Mouse (Mus musculus) layer of hippocampus, postnatal 10 days (tissue): ENCODE measurements at regions not wholly inside any gene's neighbourhood (a gene's known extent, or its start where the extent isn't known, plus 50 kb on each side); places are given as distances from the start of the nearest gene placed in this dataset.

ENCODE experiments used
- DNase-seq, 2 experiments: peaks; one replicate each; pipeline ENCODE4 v3.0.0; 2021; ENCODE audit warnings: low spot score in 2 of 2

DNA sequence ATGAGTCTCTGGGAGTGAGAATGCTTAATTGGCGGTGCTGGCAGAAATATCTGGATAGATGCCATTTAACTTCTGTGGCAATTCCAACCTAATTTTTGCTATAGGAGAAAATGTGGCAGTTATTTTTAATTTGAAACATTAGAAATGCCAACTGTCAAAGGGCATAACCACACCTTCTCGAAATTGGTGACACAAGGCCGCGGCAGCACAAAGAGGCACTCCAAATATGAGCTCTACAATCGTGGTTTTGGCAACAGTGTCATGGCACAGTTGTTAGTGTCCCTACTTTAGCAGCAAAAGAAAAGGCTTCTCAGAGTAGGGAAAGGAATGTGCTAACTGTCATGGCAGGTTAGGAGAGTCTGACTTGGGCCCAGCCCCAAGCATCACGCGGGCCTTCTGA, 157.0 kb upstream of the Runx1 start:
- no peak for DNase-seq

DNA sequence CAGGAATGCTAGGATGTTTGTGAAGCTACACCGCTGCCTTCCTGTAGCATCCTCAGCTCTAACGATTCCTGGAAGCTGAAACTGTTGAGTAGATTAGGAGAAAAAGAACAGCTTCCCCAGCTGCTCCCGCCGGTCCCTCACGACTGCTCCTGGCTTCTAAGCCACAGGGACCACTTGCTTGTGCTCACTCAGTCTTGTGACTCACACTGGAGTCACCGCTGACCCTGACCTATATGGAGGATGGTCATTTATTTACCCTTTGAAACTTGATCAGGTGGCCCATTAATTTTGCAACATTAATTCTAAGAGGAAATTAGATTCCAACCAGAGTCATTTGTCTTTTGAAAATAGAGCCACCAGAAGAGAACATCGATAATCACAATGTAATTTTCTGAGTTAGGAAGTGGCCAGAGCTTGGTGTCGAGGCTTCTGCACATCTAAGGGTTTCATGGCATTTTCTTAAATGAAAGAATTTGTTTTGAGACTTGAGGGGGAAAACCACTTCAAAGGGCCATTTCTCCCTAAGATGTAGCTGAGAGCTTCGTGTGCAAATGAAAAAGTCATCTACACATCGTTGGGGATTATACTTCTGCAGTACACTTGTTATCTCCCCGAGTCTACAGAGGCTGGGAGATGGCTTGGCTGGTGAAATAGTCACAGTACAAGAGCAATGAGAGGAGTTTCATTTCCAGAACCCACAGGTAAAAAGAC, 153.8 kb upstream of the Runx1 start:
- DNase-seq = no peak

DNA sequence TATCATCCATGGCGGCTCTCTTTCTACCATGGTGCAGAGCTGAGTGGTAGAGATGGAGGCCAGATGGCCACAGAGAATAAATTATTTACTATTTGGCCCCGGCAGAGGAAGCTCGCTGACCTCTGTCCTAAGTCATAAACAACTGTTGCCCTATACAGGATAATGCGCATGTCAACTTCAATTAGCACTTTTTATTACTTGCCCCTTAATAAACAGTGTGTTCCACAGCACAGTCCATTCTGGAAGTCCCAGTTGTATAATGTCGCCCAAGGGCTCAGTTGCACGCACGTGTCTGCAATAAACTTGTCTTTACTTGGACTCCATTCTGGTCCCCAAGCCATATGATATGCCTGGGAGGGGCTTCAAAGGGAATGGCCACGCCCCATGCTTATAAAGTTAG, 150.1 kb upstream of the Runx1 start:
- no peak for DNase-seq

GRCm38 (mm10) chr16:92975090-92975489, 149.1 kb upstream of the Runx1 start:
- no peak for DNase-seq

GRCm38 (mm10) chr16:92972681-92973080, 146.7 kb upstream of the Runx1 start:
- no peak for DNase-seq

DNA sequence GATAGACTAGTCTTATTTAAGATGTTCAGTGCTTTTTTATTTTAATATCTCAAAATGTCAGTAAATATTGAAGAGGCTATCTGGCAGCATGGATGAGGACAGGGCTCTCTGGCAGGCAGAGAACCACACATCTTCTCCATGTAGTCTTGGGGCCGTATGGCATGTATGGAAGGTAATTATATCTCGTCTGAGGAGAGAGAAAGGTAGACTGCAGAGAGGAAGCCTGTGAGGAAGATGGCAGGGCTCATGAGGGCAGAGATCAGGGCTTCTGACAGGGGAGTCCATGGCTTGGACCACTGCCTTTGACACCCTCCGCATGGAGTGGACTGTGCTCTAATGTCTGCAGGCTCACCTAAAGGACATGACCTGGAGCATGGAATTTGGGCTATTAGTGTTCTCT, 146.0 kb upstream of the Runx1 start:
- no peak for DNase-seq

DNA sequence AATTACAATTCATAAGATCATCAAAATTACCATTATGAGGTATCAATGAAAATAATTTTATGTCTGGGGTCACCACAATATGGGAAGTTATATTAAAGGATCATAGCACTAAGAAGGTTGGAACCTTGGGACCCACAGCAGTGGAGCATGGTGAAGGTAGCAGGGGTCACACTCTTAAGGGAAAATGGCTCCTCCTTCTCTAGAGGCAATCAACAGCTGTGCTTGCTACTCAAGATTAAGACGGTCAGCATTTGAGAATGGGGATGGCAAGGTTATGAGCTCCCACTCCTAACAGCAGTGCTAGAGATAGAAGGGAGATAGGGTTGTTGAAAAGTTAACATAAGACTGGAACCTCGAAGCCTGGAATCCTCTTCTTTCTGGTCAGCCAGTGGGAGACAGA, 144.6 kb upstream of the Runx1 start:
- DNase-seq = no peak

- DNase-seq = no peak
Observed at GRCm38 (mm10) chr16:92969036-92969435, 143.1 kb upstream of the Runx1 start.

DNA sequence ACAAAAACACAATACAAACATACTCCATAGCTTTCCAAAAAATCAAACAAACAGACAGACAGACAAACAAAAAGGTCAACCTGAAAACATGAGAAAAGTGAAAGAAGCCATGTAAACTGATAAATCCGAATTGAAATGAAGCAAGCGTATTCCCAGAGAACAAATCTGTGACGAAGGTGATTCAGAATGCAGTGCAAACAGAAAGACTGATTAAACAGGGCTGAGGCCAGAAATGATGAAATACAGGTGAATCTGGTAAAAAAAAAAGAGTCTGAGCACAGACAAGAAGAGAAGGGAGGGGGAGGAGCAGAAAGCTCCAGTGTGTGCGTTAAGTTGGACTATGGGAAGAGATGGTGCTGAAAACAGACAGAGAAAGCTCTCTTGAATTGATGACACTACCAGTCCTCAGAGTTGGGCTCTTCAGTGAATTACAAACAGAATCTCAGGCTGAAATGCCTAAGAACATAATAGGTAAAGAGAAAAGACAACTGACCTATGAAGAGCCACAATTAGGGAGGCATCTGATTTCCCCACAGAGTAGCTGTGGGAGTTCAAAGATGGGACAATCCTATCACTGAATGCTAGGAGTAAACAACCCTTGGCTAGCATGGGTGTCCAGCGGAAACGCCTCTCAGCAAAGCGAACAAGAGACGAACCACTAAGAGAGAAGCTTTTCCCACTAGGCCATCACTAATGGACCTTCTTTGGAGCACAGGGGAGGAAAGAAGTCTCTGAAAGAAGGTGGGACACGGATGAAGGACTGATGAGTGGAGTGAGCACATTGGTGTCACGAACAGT, 140.3 kb upstream of the Runx1 start:
- DNase-seq = no peak

DNA sequence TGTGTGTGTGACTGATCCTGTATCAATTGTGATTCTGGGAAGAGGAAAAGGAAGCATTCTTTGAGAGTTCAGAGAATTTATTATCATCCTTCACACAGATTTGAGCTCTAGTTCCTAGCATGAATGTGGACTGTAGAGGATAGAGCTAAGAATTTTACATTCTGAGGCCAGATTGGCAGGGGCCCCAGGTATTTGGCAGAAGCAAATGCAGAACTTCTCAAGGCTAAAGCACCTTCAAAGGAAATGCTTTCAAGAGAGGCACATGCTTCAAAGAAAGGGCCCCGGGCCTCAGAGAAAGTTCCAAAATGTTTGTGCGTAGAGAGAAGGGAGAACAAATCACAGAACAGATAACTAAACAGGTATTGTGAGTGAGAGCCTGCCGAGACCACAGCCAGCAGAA, 139.7 kb upstream of the Runx1 start:
- DNase-seq = no peak

- no peak for DNase-seq
Observed at GRCm38 (mm10) chr16:92963582-92963981, 137.6 kb upstream of the Runx1 start.

DNA sequence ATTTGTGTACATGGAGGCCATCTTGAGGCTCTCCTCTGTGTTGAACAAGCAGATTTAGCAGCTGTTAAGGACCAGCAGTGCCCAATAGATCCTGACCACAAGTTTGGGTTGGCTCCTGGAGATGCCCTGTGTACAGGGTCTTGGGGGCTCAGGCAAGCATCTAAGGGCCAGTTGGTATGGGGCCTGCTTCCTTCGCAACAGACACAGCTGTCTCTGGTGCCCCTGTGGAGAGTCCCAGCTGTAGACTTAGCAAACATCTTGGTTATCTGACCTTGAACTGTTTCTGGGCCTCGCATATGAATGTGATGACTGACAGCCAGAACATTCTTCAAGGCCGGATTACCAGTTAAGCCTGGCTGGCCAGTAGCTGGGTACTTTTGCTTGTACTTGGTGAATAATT, 135.4 kb upstream of the Runx1 start:
- DNase-seq = no peak

GRCm38 (mm10) chr16:92960740-92961139, 134.8 kb upstream of the Runx1 start:
- DNase-seq = no peak

- DNase-seq = no peak
Observed at GRCm38 (mm10) chr16:92958967-92959366, 133.0 kb upstream of the Runx1 start.

DNA sequence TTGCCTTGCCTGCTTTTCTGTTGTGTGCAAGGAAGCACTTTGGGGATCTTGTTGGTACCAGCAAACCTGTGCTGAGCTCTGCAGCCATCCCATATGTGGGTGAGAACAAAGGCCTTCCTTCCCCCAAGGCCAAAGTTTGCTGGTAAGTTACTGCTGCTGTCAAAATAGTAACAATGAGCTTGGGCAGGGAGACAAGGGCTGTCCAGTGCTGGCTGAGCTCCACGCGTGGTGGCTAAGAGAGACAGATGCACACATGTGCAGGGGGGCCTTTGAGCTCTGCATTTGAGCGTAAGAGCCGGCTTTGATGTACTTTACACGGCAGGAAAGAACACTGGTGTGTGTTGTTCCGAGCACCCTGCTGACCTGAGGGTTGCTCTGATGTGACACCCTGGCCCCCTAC, 132.2 kb upstream of the Runx1 start:
- DNase-seq = no peak

- DNase-seq = no peak
Observed at GRCm38 (mm10) chr16:92955508-92955907, 129.6 kb upstream of the Runx1 start.

GRCm38 (mm10) chr16:92955087-92955486, 129.1 kb upstream of the Runx1 start:
- DNase-seq = no peak

DNA sequence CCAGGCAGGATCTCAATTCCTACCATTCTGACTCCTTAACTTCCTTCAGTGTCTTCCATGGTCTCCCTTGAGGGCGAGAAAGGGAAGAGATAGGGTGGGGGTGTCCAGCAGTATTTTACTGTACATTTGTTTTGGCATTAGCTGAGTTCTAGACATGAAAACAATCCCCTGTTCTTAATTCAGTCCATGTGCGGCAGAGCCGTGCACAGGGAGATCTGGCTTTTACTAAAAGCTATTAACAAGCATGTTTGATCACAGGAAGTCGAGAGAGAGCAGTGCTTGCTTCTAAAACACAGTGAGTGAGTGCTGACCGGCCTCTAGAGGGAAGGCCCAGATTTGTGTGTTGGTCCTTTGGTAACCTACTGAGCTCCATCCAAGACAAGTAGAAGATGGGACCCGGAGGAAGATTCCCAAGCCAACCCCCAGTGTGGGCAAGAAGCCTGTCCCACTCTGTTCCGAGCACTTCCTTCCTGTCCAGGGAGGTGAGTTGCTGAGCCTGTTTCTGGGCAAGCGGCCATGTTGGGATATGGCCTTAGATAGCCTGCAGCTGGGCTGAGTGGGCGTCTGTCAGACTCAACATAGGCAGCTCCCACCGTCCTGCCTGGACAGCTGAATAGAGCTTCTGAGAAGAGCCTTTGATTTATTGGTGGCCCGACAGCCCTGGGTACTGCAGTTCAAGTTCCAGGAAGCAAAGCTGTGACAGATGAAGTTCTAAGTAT, 128.1 kb upstream of the Runx1 start:
- peak; percentile 20 to 24 for DNase-seq

DNA sequence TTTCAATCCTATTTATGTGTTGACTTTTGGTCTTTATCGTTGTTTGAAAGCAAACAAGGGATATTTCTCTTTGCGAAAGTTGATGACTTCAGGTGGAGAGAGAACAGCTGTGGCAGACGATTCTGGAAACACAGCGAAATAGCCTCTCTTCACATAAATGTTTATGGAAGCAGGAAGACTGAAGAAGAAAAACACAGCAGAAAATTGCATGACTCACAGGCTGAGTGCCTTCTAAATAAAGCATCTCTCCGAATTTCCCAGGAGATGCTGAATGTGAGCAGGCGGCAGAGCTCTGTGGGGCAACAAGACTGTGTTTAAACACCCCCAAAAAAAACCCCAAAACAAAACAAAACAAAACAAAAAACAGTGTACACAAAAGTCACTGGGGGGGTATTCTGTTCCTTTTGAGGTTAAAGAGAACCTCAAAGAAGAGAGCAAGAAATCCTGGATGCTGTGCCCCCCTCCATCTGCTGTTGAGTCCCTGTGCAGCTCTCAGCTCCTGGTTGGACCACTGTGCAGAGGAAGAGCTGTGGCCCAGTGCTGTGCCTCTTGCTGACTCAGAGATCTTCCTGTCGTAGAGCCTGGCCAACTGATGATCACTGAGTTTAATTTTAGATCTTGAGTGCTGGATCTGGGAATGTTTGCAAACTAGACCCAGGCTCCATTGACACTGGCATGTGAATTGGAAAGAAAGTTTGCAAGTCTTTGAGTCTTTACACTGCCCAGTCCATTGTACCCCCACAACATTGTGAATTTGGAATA, 126.6 kb upstream of the Runx1 start:
- no peak for DNase-seq

GRCm38 (mm10) chr16:92951516-92951915, 125.6 kb upstream of the Runx1 start:
- no peak for DNase-seq

DNA sequence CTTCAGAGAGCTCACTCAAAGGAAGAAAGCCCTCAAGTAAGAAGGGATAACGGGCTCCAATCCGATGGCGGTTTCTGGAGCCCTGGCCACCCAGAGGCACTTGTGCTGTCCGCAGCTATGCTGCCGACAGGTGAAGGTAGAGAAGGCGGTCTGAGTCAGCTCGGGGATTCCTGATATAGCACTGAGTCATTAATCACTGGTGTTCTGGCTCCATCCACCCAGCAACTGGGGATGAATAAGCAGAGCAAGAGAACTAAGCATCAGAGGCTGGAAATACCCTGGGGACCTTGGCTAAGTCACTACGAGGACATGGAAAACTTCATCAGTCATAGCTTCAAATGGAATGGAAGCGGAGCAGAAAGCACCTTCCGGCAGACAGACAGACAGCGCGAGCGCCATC, 122.5 kb upstream of the Runx1 start:
- no peak for DNase-seq

DNA sequence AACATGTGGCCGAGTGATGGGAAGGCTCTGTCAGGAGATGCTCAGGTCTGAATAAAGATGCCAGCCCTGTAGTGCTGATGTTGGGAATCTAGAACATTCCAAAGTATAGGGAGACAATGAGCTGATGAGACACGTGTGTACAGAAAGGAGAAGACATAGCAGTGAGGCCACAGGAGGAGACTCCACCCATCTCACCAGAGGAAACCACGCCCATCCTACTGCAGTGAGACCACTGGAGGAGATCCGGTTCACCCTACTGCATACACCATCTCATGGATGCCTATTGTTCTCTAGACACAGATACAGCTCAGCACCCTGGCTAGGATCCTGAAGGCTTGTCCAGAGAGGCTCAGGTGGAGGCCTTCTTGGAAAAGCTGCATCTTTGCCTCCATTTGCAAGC, 120.6 kb upstream of the Runx1 start:
- DNase-seq = no peak
